Mouse (Mus musculus) cerebellum, postnatal 14 days (tissue): Measurements from ENCODE around the gene Cdk5rap1.

Source experiments
- DNase-seq, 2 experiments: peaks; one replicate each; pipeline ENCODE4 v3.0.0; 2021; ENCODE audit warnings: mixed read lengths in 2 of 2

Gene Cdk5rap1

DNA sequence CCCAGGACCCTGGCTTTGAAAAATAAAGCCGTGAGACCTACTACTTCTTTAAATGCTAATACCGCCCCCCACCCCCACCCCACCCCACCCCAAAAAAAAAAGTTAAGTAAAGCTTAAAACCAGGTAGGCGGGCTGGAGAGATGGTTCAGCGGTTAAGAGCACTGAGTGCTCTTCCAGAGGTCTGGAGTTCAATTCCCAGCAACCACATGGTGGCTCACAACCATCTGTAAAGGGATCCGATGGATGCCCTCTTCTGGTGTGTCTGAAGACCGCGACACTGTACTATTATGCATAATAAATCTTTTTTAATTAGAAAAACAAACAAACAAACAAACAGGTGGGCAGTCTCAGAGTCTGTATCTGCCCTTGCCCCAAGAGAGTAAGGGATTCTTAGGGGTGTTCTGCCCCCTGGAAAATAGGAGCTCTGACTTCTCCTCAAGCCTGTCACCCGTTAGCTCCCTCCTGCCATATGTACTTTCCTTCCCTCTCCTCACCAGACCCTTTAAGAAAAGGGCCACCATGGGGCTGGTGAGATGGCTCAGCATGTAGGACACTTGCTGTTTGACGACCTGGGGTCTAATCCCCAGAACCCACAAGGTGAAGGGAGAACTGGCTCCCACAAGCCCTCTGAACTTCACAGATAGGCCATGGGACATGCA lies at the start of gene Cdk5rap1:
Cdk5rap1 (minus strand) TSS at position 169 of the 659 bp plus-strand sequence.
- DNase-seq, result no peak

DNA sequence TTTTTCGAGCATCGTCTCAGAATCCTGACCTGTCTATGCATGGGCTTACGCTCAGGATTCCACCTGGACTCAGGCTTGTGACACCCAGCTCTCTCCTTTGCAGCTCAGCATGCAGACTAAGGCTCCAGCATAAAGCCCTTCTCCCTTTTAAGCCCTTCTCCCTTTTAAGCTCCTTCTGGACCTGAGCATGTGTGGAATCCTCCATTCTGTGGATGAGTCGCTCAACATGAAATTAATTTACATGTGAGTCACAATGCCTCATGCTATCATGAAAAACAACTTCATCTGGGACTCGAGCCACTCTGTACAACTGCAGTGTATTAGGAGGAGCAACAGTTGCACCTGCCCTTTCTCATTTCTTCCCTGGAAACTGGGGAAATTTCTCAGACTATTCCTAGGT lies 49.4 kb upstream of the Cdk5rap1 start:
- DNase-seq, result no peak

DNA sequence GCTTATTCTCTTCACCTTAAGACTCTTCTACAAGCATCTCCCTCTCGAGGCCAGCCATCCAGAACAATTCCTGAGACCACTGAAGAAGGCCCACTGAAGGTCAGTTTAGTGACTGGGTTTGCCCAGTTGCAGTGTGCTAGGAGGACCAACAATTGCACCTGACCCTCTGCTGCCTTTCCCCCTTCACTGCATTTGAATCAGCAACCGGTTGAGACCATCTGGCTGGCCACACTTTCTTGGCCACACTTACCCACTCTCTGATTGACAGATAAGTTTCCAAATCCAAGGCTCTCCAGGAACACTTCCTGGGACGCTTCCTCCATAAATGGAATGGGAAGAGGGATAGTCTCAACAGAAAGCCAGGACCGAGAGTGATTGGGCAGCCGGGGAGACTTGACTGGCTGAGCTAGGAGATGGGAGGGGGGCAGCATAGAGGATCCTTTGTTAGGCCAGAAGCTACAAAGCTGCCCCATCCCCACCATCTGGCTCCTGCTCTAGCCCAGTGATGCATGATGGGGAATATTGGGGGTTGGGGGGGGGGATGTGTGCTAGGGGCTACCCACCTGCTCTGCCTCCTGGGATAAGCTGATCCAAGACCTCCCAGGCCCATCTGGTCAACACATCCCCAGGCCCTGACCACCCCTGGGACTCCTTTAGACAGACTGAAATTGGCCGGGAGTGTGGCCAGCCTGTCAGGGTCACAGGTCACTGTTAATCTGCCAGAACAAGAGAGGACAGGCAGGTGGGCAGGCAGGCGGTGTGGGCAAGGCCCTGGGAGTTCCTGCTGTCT lies 48.3 kb upstream of the Cdk5rap1 start:
- DNase-seq, result peak; percentile 86 to 87

DNA sequence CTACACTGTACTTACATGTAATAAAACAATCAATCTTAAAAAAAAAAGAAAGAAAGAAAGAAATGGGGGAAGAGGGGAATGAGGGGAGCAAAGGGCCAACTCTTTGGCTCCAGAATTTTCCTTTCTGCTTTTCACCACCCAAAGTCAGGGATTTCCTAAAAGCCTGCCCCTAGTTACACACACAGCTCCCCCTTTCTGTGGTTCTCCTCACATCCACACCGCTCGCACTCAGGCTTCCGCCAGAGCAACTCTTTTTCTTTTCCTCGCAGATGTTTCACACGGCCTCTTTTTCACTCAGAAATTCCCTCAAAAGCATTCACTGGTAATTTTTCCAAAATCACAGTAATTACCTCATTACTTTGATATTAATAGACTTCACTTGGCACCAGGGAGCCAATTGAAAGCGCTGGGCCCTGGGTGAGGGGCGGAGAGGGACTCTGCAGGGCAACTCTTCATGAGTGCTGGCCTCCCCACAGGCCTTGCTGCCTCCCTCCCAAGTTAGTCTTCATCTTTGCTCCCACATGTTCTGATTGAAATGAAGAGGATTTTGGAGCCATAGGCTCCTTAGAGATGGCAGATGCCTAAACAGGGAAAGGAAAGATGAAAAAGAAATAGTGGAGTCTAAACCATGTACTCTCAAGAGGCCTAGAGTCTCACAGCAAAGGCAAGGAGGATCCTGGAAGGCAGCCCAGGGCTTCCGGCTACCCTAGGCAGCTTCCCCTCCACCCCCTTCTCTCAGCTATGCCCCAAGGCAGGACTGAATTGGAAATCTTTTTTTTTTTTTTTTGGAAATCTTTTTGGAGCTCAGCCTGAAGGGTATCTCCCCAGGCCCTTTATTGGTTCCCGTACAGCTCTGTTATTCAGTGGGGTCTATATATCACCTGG lies 47.1 kb upstream of the Cdk5rap1 start:
- DNase-seq, result peak; percentile 38 to 39

DNA sequence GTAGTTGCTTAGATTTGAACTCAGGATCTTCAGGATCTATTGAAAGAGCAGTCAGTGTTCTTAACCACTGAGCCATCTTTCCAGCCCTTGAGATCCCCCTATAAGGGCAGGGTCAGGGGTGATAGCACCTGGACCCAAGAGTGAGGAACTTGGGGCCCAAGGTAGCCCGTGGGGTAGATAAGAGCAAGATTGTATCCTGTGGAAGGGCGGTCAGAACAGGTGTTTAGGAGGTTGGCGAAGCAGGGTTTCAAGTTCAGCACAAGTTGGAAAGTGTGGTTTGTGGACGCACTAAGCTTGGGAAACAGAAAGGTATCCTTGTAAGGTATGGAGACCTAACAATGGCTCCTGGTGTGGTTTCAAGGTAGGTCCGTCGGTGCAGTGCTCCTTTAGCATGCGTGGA lies 45.2 kb upstream of the Cdk5rap1 start:
- DNase-seq, result no peak

DNA sequence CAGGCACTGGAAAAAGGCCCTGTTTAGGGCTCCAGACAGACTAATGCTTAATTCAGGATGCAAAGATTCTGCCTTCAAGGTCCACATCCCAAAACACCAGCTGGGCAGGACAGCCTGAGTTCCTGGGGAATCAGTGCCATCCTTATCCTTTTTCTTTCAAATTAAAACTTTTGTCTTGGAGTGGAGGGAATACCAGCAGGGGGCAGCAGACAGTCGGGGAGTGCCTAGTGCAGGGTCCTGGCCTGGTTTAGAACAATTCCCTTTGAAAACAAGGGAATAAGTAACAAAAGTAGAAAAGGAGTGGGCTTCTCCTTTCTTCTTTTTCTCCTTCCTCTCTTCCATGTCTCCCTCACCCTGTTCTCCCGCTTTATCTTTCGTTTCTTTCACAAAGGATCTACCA lies 44.3 kb upstream of the Cdk5rap1 start:
- DNase-seq, result peak; percentile 90 to 95

DNA sequence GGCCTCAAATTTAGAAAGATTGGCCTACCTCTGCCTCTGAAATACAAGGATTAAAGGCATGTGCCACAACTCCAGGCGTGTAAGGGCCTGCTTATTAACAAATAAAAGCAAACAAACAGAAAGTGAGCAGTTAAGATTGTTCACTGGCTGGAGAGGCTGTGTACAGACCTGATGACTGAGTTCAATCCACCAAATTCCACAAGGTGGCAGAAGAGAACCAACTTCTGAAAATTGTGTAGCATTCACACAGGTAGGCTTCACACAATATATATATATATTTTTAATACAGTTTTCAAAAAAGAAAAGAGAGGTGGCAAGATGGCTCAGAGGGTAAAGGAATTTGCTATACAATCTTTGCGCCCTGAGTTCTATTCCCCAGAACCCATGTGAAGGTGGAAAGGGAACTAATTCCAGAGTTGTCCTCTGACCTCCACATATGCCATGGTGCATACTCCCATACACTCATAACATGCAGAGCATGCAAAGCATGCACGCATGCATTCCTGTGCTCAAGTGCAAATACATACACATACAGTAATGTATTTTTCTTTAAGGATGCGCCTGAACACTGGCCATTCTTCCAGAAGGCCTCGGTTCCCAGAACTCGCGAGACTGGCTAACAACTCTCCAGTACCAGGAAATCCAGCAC lies 39.3 kb upstream of the Cdk5rap1 start:
- DNase-seq, result peak; percentile 77 to 84

DNA sequence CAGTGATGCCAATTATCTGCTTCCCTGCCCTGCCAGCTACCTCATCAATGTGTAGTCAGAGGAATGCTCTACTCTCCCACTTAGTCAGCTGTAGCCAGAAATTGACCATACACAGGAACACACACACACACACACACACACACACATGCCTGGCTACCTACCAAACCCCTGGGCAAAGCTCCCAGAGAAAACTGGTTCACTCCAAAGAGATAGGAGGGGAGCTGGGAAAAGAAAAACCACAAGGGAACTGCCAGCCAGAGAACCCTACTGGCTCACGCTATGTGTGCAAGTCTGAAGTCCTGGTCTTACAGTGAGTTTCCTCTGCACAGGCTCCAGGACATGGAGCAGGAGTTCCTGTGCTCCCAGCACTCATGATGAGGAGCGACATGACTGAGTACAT lies 37.5 kb upstream of the Cdk5rap1 start:
- peak in 1 of 2 experiments; percentile 49 for DNase-seq

DNA sequence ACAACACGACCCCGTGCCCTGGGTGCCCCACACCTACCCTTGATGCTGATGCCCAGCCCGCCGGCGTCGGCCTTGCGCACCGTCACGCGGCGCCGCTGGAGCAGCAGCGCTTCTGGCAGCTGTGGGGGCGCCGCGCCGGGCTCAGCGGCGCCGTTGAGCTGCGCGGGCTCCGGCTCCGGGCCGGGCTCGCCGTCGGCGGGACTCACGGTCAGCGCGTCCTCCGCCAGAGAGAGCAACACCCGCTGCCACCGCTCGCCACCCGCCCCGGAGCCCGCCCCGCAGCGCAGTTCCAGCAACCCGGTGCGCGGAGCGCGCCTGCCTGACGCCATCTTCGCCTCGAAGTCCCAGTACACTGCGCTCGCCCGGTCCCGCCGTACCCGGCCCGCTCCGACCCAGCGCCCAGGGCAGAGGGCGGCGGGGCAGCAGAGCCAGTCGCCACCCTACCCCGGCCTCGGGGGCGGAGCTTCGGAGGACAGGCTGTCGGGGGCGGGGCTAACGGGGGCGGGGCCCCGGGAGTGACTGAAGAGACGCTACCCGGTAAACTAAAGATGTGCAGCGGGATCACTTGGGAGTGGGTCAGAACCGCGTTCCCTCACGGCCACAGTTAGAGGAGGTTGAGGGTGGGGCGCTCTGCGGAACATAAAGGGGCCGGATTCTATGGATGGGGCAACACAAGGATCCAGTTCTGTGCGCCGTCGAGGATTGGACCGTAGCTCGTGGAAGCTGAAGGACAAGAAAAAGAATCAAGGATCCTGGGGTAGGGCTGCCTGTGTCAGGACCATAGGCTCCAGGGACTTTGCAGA lies 35.0 kb upstream of the Cdk5rap1 start, which contains the start of gene Snta1:
Snta1 (minus strand) TSS at position 457 of the 803 bp plus-strand sequence.
- peak; percentile 88 to 90 for DNase-seq

DNA sequence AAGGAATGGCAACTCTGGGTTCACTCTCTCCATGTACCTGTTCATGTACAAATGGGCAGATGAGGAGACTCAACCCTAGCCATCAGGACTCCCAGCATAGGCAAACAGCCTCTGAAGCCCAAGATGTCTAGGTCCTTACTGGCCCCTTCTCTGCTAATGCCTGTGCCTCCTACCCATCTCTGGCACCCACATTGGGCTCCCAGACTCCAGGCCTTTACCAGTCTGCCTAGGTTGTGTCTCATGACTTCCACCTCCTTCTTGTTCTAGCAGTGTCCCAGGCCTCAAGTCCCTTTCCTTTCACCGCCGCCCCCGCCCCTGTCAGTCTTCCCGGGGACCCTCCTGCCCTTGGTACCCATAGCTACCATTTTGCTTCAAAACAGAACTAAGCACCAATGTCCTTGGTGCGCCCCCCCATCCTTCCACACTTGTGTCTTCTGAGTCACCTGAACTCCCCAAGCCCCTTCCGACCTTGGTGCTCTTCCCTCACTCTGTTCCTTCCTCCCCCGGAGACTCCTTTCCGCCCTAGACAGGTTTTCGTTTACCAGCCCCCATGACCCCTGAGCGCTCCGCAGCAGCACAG lies 34.3 kb upstream of the Cdk5rap1 start:
- peak in 1 of 2 experiments; percentile 42 for DNase-seq

DNA sequence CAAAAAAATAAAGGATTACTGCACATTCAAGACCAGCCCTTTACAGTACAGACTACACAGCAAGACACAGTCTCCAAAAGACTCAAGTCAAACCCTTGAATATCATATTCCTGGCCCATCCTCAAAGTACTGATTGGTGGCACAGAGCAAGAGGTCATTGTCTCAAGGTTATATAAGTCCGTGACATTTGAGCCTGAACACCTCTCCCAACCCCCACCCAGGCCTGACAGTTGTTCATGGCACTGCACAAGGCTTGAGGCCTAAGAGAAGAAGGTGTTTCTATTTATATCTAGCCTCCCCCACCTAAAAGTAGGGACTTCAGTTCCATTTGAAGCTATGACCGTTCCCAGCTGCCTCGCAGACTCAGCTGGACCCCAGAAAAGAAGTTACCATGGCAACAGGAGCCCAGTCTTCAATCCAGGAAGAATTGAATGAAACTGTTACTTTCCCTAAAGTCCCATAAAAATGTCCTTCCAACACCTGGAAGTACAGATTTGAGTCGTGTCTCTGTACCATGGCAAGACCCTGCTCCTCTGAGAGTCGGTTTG lies 32.7 kb upstream of the Cdk5rap1 start:
- no peak for DNase-seq

DNA sequence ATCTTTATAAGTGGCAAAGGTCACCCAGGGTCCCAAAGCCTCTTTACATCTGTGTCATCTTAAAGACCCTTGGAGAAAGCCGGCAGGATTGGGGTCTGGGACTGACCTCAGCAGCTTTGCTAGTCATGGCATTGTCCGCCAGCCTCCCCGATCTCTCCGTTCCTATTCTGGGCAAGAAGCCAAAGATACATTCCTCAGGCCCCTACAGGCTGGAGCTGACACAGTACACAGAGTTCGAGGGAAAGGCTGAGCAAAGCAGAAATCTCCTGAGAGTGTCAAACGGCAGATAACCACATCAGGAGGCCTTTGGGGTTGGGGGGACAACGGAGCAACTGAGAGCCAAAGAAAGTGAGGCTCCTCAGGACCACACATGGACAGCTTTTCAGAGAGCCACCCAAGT lies 30.0 kb upstream of the Cdk5rap1 start:
- DNase-seq, result peak; percentile 41 to 51

DNA sequence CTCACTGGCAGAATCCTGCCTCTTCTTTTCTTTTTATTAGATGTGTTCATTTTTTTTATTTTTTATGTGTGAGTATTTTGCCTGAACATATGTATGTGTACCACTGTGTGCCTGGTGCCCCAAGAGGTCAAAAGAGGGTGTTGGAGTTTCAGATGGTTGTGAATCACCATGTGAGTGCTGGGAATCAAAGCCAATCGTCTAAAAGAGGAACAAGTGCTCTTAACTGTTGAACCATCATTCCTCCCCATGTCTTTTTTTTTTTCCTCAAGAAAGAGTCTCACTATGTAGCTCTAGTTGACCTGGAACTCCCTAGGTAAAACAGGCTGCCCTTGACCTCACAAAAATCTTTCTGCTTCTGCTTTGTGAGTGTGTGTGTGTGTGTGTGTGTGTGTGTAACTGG lies 29.2 kb upstream of the Cdk5rap1 start:
- DNase-seq, result no peak

DNA sequence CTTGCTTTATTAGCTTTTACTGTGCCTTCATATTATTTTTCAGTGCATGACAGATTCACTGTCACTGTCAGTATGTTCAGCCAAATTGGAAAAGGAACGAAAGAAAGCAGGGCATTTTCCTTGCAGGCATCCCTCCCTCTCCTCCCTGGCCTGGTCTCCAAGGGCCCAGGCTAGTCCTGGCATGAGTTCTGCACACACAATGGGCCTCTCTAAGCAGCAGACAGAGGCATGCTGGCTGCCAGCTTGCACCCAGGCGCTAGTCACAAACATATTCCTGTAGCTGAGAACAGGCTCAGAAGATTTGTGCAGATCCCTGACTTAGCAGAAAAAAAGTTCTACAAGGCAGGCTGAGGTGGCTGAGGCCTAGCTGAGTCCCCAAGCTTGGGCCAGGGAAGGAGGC lies 26.5 kb upstream of the Cdk5rap1 start:
- no peak for DNase-seq

DNA sequence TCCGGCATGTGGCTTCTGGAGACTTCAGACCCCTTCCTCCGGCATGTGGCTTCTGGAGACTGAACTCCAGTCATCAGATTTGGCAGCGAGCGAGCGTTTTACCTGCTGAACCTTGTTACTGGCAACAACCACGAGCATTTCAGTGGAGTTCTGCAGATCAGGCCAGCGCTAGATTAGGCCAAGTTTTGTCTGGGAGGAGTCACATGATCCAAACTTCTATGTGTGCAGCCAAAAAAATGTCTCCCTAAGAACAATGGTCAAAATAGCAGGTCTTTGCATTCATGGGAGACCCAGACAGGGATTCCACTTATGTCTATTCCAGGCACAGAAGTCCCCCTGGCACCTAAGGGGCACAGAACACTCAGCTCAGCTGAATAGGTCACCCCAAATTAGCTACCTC lies 25.5 kb upstream of the Cdk5rap1 start:
- DNase-seq, result no peak

DNA sequence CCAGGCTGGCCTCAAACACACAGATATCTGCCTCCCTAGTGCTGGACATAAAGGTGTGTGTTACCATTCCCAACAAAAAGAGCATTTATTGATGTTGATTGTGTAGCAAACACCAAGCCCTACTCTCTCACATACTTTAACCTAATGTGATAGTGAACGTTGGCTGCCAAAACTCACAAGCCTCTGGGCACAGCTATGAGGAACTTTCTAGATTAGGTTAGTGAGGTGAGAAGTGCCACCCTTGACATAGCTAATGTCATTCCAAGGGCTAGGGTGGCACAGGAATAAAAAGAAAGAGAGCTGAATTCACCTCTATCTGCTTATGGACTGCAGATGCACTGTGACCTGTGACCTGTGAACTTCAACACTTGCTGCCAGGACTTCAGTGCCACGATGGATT lies 23.7 kb upstream of the Cdk5rap1 start:
- no peak for DNase-seq

DNA sequence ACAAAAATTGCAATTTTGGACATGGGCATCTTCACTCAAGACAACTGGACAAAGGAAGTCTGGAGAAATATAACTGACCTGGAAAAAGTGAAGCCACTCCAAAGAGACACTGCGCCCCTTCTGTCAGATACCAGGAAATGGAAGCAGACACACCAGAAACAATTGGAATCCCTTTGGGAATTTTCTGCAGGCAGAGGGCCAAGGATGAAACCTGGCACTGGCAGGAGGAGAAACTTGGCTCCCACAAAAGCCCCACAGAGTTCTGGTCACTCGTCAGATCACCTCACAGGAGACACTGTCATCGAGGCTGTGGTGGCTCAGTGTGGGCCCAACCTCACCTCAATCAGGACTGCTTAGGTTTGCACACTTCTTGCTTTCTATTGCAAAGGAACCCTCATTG lies 21.8 kb upstream of the Cdk5rap1 start:
- peak; percentile 88 to 93 for DNase-seq

DNA sequence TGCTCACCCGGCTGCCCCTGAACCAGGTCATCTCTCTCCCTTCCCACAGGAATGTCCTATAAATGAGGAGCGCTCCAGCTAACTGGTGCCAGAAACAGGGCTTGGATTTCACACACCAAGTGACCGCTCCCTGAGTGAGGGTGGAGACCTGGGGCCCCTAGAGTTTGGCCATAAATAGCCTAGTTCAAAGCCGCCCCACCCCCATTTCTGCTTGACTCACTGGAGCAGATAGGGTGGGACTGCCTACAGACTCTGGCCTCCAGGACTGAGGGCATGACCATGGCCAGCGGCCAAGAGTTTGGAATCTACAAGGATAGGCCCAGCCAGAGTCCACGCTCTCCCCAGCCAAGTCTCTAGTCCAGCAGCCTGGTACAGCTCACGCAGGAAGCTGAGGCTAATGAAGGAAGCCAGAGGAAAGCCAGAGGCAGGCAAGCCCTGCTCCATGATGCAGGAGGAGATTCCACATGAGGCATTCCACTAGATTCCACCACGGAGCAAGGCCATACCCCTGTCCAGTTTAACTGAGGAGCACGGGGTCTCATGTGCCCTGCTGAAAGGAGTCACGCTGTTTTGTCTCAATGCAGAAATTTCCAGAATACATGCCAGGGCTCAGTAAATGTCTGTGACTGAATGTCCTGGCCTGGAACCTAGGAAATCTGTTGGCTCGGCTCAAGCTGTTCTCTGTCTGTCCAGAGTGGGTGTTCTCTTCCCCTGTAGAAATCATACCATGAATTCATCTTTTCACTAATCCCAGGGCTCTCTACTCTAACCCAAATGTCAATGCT lies 17.6 kb upstream of the Cdk5rap1 start:
- DNase-seq, result peak; percentile 61 to 73

DNA sequence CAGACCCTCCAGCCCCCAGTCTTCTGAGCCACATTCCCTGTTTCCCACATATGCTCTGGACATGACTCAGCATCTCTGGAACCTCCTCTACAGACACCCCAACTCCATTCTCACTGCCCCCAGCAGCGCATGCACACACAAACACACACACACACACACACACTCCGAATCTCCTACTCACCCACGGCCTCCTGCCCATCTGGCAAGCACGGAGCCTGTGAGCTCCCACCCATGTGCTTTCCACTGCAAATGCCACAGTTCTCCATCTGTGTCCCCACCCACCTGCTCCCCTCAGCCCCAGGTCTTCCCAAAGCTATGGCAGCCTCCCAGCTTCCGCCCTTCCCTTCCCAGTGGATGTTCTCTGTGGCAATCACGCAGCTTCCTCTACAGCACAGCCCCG lies 6.3 kb upstream of the Cdk5rap1 start:
- DNase-seq, result peak; percentile 32 to 55
